Mouse (Mus musculus): ENCODE results near the gene Celsr3.

Celsr3 gene

GRCm38 (mm10) chr9:108807674-108808073 lies 18.4 kb upstream of the Celsr3 start:
- DNase-seq = no peak

GRCm38 (mm10) chr9:108808163-108808665 lies 17.9 kb upstream of the Celsr3 start, which contains the start of gene Nckipsd:
Gene Nckipsd (plus strand): TSS chr9:108808368.
- peak; percentile 95 for DNase-seq

GRCm38 (mm10) chr9:108809188-108809587 lies 16.9 kb upstream of the Celsr3 start:
- DNase-seq = peak; percentile 45

DNA sequence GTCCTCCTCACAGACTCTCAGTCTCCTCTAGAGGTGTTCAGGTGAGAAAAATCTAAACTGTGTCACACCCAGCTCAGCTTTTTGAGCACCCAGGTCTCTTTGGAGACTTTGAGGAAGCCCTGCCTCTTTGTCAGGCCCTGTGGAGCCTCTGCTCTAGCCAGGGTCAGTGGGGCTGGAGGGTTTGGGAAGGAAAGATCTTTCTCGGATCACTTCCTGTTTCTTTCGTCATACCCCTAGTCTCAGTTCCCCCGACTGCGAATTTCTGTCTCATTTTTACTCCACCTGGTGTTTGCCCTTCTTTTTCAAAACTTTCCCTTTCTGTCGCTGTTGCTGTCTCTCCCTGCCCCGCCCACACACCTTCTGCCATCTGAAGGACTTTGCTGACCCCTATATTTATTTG lies 16.4 kb upstream of the Celsr3 start:
- no peak for DNase-seq

GRCm38 (mm10) chr9:108810516-108810915 lies 15.6 kb upstream of the Celsr3 start:
- DNase-seq = no peak

- no peak for DNase-seq
Measured at GRCm38 (mm10) chr9:108815557-108815956, 10.6 kb upstream of the Celsr3 start.

DNA sequence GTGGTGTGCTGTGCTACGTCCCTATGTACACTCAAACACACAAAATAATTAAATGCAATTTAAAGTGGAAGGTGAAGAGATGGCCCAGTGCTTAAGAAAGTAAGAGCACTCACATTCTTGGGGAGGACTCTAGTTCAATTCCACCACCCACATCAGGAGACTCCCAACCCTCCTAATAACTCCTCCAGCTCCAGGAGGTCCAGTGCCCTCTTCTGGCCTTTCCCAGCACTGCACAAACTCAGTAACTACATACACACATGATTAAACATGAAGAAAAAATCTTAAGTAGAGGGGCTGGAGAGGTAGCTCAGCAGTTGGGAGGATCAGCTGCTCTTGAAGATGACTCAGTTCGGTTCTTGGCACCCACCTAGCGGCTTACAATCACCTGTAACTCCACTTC lies 6.6 kb upstream of the Celsr3 start:
- peak; percentile 72 for DNase-seq

- DNase-seq = no peak
Measured at GRCm38 (mm10) chr9:108820077-108820476, 6.0 kb upstream of the Celsr3 start.

DNA sequence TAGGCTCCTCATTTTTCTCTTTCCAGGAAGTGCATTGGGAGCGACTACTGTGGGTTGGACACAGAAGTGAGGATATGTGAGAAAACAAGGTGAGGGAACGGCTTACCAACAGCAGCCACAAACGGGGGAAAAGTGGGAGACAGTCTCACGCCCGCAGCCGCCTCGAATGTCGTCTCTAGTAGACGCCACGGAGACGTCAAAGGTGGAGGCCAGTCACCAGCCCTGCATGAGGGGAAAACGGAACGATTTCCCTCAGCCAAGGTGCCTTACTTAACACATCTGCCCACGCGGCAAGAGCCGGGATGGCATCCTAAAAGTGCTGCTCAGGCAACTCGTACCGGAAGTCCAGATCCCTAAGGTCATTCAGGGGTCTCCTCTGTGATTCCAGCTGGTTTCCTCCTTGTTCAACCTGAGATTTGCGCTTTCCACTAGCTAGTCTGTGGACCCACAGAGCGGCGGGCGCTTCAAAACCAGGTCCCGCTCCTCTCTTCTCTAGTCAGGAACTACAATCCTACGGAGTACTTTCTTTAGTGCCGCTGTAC lies 1.9 kb upstream of the Celsr3 start:
- DNase-seq = no peak

- DNase-seq = no peak
Measured at GRCm38 (mm10) chr9:108824755-108825413, 1.2 kb upstream of the Celsr3 start.

DNA sequence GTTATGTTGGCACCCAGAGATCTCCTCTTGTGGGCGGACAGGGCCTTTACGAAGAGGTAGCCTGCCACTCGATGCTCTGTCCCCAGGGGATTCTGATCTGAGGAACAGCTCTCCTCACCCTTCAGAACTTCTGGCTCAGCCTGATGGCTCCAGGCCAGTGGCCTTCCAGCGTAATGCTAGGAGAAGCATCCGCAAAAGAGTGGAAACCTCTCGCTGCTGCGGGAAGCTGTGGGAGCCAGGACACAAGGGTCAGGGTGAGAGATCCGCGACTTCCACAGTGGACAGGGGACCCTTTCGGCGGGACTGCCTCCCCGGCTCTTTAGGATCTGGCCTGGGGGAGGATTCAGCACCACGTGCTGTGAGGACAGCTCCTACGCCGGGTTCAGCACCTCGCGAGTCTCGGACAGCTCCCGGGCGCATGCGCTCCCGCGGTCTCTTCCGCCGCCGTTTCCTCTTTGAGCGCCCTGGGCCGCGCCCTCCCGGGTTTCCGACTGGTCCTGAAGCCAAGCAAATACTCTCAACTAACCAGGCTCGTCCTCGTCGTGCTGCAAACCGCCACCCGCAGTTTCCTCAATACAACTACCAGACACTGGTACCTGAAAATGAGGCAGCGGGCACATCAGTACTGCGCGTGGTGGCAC lies 700 bp downstream of the Celsr3 start:
- DNase-seq = peak; percentile 82

DNA sequence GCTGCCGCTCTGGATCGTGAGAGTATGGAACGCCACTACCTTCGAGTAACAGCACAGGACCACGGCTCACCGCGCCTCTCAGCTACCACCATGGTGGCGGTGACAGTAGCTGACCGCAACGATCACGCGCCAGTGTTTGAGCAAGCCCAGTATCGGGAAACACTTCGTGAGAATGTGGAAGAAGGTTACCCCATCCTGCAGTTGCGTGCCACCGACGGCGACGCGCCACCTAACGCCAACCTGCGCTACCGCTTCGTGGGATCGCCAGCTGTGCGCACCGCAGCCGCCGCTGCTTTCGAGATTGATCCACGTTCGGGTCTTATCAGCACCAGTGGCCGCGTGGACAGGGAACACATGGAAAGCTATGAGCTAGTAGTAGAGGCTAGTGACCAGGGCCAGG lies 1.3 kb downstream of the Celsr3 start:
- no peak for DNase-seq

- no peak for DNase-seq
Measured at GRCm38 (mm10) chr9:108827906-108828305, 1.8 kb downstream of the Celsr3 start.

DNA sequence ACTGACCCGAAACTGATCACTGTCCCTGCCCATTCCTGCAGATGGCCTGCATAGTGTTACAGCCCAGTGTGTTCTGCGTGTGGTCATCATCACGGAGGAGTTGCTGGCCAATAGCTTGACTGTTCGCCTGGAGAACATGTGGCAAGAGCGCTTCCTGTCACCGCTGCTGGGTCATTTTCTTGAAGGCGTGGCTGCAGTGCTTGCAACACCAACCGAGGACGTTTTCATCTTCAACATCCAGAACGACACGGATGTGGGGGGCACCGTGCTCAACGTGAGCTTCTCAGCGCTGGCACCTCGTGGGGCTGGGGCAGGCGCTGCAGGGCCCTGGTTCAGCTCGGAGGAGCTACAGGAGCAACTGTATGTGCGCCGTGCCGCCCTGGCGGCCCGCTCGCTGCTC lies 5.5 kb downstream of the Celsr3 start:
- no peak for DNase-seq

- DNase-seq = peak; percentile 91
Measured at GRCm38 (mm10) chr9:108832390-108833108, 6.4 kb downstream of the Celsr3 start.

- peak; percentile 78 for DNase-seq
Measured at GRCm38 (mm10) chr9:108842989-108843388, 16.9 kb downstream of the Celsr3 start.

DNA sequence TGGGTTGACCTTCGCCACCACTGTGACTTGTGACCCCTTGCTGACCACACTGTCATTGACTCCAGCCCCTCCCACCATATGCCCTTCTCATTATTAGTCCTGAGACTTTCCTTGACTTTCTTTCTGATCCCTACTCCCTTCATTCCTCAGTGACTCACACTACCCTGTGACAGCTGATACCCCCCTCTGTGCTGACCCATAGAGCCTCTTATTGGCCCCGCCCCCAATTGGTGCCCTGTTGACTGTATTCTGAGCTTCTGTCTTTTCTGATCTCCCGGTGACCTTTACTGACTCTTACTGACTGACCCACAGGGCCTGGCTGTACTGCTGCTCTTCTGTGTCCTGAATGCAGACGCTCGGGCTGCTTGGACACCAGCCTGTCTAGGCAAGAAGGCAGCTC lies 19.3 kb downstream of the Celsr3 start:
- DNase-seq = no peak

GRCm38 (mm10) chr9:108847374-108847773 lies 21.3 kb downstream of the Celsr3 start:
- peak; percentile 32 for DNase-seq

DNA sequence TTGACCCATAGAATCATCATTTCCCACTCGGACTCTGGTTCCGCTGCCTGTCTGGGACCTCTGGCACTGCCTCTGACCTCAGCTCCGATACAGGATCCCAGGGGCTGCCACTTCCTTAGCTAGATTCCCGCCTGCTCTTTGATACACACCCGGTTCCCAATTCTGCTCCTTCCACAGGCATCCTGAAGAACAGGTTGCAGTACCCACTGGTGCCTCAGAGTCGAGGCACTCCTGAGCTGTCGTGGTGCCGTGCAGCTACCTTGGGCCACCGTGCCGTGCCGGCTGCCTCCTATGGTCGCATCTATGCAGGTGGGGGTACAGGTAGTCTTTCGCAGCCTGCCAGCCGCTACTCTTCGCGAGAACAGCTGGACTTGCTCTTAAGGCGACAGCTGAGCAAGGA lies 22.3 kb downstream of the Celsr3 start:
- DNase-seq = no peak

- no peak for DNase-seq
Measured at GRCm38 (mm10) chr9:108852976-108853375, 26.9 kb downstream of the Celsr3 start, which contains the start of gene Slc26a6. Gene Slc26a6 (plus strand): TSS chr9:108853283.

- peak; percentile 92 for DNase-seq
Measured at GRCm38 (mm10) chr9:108853635-108854240, 27.6 kb downstream of the Celsr3 start.

DNA sequence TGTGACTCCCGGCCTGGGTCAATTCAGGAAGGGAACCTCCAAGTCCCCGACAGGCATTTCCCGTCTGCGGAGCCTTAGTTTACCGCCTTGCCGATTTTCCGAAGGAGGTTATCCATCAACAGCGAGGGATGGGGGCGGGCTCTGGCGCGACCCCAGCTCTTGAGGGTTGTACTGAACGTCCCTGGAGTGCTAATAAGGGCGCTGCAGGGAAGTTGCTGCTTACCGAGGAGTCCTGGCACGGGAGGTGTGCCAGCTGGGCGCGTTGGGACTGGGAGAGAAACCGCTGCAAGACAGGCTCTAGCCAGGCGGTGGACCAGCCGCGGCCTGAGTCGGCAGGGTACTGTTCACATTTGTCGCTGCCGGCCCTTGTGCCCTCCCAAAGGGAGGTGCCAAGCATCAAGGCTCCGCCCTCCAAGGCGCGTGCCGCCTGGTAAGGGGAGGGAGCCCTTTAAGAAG lies 28.1 kb downstream of the Celsr3 start:
- peak; percentile 87 for DNase-seq

DNA sequence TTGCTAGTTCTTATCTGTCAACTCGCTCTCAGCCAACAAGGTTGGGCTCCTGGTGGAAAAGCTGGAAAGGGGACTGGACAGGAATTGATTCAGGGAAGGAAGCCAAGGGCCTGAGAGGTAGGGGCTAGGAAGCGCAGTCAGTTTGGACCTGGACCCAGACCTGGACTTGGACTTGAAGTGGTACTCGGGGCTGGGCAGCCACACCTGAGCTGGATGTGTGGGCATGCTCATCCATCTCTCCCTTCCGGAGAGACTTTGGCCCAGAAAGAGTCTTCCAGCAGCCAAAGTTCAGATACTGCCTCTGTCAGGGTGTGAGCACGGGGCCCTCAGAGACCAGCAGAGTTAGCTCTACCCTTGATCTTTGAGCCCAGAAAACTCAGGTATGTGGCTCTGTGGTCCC lies 29.2 kb downstream of the Celsr3 start:
- peak; percentile 35 for DNase-seq

Data from kidney, adult 18-20 months (tissue).